Mouse (Mus musculus): ENCODE results near the gene Ralgapa2.
"Not testable (repeated sequence)": the region's sequence is repeated elsewhere in the genome, so short reads cannot be mapped to it uniquely, and the experiment has no call there.

Gene Ralgapa2

GRCm38 (mm10) chr2:146498298-146498697 is 13.8 kb downstream of the Ralgapa2 start:
- no peak for DNase-seq (ENCODE audit: low spot score in 2 of 2)

GRCm38 (mm10) chr2:146496995-146497394 is 15.1 kb downstream of the Ralgapa2 start:
- no peak for DNase-seq (ENCODE audit: low spot score in 2 of 2)

- no peak for DNase-seq (ENCODE audit: low spot score in 2 of 2)
Observed at GRCm38 (mm10) chr2:146495781-146496180, 16.4 kb downstream of the Ralgapa2 start.

GRCm38 (mm10) chr2:146493354-146493946 is 18.7 kb downstream of the Ralgapa2 start:
- no peak for DNase-seq (ENCODE audit: low spot score in 2 of 2)

- DNase-seq (ENCODE audit: low spot score in 2 of 2), result no peak
Observed at GRCm38 (mm10) chr2:146491830-146492610, 20.1 kb downstream of the Ralgapa2 start.

- DNase-seq (ENCODE audit: low spot score in 2 of 2), result no peak
Observed at GRCm38 (mm10) chr2:146490926-146491325, 21.2 kb downstream of the Ralgapa2 start.

- no peak for DNase-seq (ENCODE audit: low spot score in 2 of 2)
Observed at GRCm38 (mm10) chr2:146488291-146488690, 23.9 kb downstream of the Ralgapa2 start.

- DNase-seq (ENCODE audit: low spot score in 2 of 2), result no peak
Observed at GRCm38 (mm10) chr2:146482859-146483258, 29.3 kb downstream of the Ralgapa2 start.

- no peak for DNase-seq (ENCODE audit: low spot score in 2 of 2)
Observed at GRCm38 (mm10) chr2:146477491-146477890, 34.7 kb downstream of the Ralgapa2 start.

- no peak for DNase-seq (ENCODE audit: low spot score in 2 of 2)
Observed at GRCm38 (mm10) chr2:146476428-146476972, 35.6 kb downstream of the Ralgapa2 start.

- DNase-seq (ENCODE audit: low spot score in 2 of 2), result no peak
Observed at GRCm38 (mm10) chr2:146476001-146476400, 36.1 kb downstream of the Ralgapa2 start.

GRCm38 (mm10) chr2:146470947-146471346 is 41.2 kb downstream of the Ralgapa2 start:
- DNase-seq (ENCODE audit: low spot score in 2 of 2), result no peak

GRCm38 (mm10) chr2:146469707-146470420 is 42.3 kb downstream of the Ralgapa2 start:
- no peak for DNase-seq (ENCODE audit: low spot score in 2 of 2)

GRCm38 (mm10) chr2:146468898-146469297 is 43.2 kb downstream of the Ralgapa2 start:
- no peak for DNase-seq (ENCODE audit: low spot score in 2 of 2)

- DNase-seq (ENCODE audit: low spot score in 2 of 2), result no peak
Observed at GRCm38 (mm10) chr2:146468016-146468415, 44.1 kb downstream of the Ralgapa2 start.

GRCm38 (mm10) chr2:146466811-146467210 is 45.3 kb downstream of the Ralgapa2 start:
- not testable (repeated sequence) for DNase-seq (ENCODE audit: low spot score in 2 of 2)

- no peak for DNase-seq (ENCODE audit: low spot score in 2 of 2)
Observed at GRCm38 (mm10) chr2:146457494-146457893, 54.6 kb downstream of the Ralgapa2 start.

GRCm38 (mm10) chr2:146456612-146457011 is 55.5 kb downstream of the Ralgapa2 start:
- no peak for DNase-seq (ENCODE audit: low spot score in 2 of 2)

GRCm38 (mm10) chr2:146456062-146456461 is 56.1 kb downstream of the Ralgapa2 start:
- no peak for DNase-seq (ENCODE audit: low spot score in 2 of 2)

- no peak for DNase-seq (ENCODE audit: low spot score in 2 of 2)
Observed at GRCm38 (mm10) chr2:146444009-146444408, 68.1 kb downstream of the Ralgapa2 start.

- no peak for DNase-seq (ENCODE audit: low spot score in 2 of 2)
Observed at GRCm38 (mm10) chr2:146443291-146443875, 68.8 kb downstream of the Ralgapa2 start.

GRCm38 (mm10) chr2:146441711-146442110 is 70.4 kb downstream of the Ralgapa2 start:
- DNase-seq (ENCODE audit: low spot score in 2 of 2), result no peak

Data from frontal cortex, postnatal 14 days (tissue).